Mouse (Mus musculus): Measurements from ENCODE around the gene Tmem108.

DNA sequence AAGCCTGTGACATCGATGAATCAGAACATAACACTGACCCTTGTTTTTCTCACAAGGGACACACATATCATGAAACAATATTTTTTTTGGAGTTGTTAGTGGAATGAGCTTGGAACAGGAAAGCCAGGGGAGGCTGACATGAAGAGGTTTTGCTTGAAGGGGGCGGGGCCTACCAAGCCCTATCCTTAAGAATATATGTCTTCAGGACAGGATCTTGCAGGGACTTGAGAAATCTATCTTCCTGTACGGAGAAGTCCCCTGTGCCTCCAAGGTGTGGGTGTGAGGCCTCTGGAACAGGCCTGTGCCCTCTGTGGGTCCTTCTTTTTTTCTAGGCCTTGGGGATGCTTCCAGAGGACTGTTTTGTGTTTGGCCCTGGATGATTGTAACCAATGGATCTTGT is 161.7 kb downstream of the Tmem108 start:
- TF ChIP-seq CTCF (IDR thresholded peaks at IDR 0.05; ENCODE audit: borderline replicate concordance, extremely low read depth, insufficient read depth, insufficient read length) (no peak), POLR2A (IDR thresholded peaks at IDR 0.05; ENCODE audit: borderline replicate concordance, extremely low read depth, insufficient read depth, insufficient read length, poor library complexity, severe bottlenecking) (no peak)

Measured in brain, embryonic 14.5 days (tissue).